Mouse (Mus musculus) gastrocnemius, postnatal 10 days (tissue): ENCODE results near the gene Smim11. TPM values are rescaled to one million over a fixed set of nuclear protein-coding genes. Genes with fewer than 3 reads are reported as not detected.
A peak's percentile ranks its signal among the peaks of the same experiment; 100 is the strongest.

Experiments used
- DNase-seq: peaks from one replicate; pipeline ENCODE4 v3.0.0; 2021; ENCODE audit warnings: mixed read lengths
- total RNA-seq, 2 experiments: library from RNA; stranded (reverse); gene quantifications; 2 replicates each; pipeline ENCODE4 v1.2.3; 2021

The Smim11 gene
- total RNA-seq, 2 experiments from 2014 or later, result 81.1 to 84.7 TPM

- DNase-seq, result peak; percentile 75
These were observed 18.4 kb downstream of the Smim11 start for GRCm38 (mm10) chr16:92319353-92320109.

GRCm38 (mm10) chr16:92320361-92320760 is 19.3 kb downstream of the Smim11 start:
- no peak for DNase-seq

DNA sequence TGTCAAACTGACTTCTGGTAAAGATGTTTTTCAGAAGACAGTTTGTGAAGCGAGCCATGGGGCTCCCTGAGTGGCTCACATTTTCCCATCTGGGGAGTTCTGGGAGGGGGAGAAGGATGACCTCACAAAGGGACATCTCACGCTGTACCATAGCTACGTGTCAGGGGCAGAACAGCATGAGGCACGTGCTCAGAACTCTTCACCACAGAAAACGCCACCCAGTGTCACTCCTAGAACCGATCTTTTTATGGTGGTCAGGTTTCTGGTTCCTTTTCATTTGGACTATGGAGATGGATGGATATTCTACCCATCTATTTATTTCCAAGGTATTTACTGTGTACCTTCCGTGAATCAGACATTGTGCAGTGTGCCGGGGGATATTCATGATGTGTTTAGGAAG is 20.3 kb downstream of the Smim11 start, which contains the start of gene Fam243:
Gene Fam243 (minus strand): TSS at position 101 of the 400 bp plus-strand sequence.
- DNase-seq, result no peak

- no peak for DNase-seq
These were observed 23.4 kb downstream of the Smim11 start for GRCm38 (mm10) chr16:92324309-92325061.

- DNase-seq, result no peak
These were observed 23.9 kb downstream of the Smim11 start for GRCm38 (mm10) chr16:92325062-92325406.

GRCm38 (mm10) chr16:92327911-92328310 is 26.8 kb downstream of the Smim11 start:
- DNase-seq, result no peak

DNA sequence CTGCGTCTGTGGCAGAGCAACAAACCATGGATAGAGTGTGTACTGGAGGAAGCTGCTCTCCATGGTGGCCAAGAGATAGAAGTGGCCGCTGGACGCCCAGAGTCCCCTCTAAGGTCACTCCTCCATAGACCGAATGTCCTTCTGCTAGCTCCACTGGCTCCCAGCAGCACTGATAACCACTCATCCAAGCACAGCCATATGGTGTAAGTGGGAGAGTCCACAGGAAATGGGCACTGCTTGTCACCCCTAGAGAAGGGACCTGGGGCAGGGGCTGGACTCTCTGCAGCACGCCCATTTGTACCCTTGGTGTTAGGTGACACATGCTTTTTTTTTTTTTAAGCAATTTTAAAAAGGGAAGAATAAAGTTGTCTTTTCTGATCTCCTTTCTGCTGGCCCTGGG is 29.9 kb downstream of the Smim11 start:
- no peak for DNase-seq

- DNase-seq, result no peak
These were observed 33.5 kb downstream of the Smim11 start for GRCm38 (mm10) chr16:92334600-92334999.

DNA sequence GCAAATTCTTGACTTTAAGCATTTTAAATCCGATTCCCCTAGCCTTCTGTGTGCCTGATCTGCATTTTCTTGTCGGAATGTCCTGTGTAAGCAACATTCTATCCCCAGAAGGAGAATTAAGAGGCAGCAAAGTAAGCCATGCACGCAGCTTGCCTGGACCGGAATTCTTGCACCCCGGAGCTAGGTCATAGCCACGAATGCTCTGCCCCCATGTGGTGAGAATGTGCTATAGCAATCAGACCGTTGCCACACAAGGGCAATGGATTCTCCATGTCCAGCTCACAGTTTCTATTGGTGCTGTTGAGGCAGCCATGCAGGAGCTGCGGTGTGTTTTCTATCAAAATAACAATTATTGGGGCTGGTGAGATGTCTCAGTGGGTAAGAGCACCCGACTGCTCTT is 35.2 kb downstream of the Smim11 start:
- DNase-seq, result peak; percentile 78

- peak; percentile 70 for DNase-seq
These were observed 39.8 kb downstream of the Smim11 start for GRCm38 (mm10) chr16:92340612-92341511.

DNA sequence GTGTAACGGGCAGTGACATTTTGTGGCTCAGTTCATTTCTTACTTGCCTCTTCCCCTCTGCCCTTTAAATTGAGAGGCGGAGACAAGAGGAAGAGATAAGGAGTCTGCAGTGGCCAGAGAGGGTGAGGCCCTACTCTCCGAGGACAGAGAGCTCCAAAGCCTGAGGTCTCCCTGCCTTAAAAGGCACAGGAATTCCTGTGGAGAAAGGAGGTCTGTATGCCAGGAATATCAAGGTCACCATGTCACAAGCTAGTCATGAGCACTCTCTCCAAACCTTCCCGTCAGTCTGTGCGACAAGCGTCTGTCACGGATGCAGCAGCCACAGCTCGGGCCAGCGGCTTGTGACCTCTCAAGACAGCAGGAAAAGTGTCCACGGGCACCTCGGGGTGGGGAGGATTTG is 44.1 kb downstream of the Smim11 start:
- DNase-seq, result no peak

GRCm38 (mm10) chr16:92346297-92346916 is 45.3 kb downstream of the Smim11 start:
- peak; percentile 40 for DNase-seq

- DNase-seq, result peak; percentile 36
These were observed 47.9 kb downstream of the Smim11 start for GRCm38 (mm10) chr16:92348941-92349340.

DNA sequence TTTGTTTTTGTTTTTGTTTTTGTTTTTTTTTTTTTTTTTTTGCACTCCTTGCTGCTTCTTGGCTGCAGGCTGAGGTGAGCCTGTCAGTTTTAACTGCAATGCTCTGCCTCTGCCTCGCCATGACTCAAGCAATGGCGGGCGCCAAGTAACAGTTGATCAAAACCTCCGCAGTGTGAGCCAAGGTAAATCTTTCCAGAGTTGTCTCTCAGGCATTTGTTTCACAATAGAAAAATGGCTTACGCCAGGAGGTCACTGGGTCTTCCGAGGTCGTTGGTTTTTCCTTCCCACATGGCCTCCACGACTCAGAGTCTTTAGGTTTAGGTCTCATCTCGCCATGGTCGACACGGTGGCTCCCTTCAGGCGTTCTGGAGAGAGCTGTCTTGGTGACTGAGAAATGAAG is 52.2 kb downstream of the Smim11 start:
- DNase-seq, result no peak

GRCm38 (mm10) chr16:92353897-92354296 is 52.8 kb downstream of the Smim11 start:
- DNase-seq, result no peak

- DNase-seq, result no peak
These were observed 54.3 kb downstream of the Smim11 start for GRCm38 (mm10) chr16:92355366-92355765.

DNA sequence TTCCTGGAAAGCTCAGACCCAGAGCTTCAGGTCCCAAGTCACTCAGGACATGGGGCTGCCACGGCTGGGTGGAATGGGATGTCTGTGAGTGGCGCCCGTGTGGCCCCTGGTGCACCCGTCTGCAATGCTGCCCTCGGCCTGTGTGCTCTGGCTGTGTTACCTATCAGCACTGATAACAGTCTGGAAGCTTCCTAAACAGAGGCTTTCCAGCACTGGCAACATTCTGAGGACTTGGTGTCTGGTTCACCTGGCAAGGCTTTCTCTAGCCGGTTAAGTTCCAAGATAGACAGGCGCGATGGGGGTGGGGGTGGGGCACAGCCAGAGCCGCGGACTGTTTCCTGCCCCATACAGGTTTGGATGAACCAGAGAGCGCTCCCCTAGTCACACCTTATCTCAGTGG is 54.9 kb downstream of the Smim11 start:
- no peak for DNase-seq

DNA sequence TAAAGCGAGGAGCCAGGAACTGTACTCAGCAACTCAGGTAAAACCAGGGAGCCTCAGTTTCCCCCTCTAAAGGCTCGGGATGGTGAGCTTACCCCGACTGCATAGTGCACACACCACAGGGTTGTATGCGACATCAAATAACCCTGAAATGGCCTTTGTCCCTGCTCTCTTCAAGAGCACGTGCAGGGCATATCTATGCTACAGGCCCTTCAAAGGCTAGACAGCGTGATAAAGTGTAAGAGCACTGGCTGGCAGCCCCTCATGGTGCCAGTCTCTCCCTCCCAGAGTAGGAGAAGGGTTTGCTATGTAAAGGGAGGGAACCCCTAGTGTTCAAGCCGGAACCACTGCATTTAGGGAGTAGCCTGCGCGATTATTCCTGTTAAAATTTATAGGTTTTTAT is 55.9 kb downstream of the Smim11 start:
- no peak for DNase-seq

GRCm38 (mm10) chr16:92357566-92357965 is 56.5 kb downstream of the Smim11 start:
- no peak for DNase-seq

DNA sequence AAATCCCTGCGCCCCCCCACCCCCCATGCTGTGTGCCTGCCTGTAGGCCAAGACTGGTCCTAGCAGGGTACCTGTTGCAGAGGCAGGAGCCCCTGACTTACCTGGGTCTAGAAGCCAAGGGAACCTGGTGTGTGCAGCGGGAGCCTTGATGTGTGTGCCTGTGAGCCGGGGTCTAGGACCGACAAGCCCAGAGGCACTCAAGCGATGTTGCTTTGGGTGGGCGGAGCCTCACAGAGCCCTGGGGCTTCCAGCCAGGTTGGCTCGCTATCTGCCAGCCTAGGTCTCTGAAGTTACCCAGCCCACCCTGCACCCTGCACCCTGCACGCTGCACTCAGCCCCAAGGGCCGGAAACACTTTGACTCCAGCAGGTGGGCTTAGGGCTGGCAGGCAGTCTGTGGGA is 57.6 kb downstream of the Smim11 start:
- no peak for DNase-seq

- no peak for DNase-seq
These were observed 58.1 kb downstream of the Smim11 start, which contains the start of gene Kcne1 for GRCm38 (mm10) chr16:92359229-92359628. Kcne1 (minus strand) TSS chr16:92359468.

- no peak for DNase-seq
These were observed 59.6 kb downstream of the Smim11 start for GRCm38 (mm10) chr16:92360711-92361110.
